Mouse (Mus musculus): ENCODE data around the gene Cfap69. TPM values are rescaled to one million over a fixed set of nuclear protein-coding genes. Genes with fewer than 3 reads are reported as not detected.

Gene Cfap69
- 3.4 and 4.0 TPM in 2 replicates for polyA plus RNA-seq (2014; fragmentation: Nextera tagmentation; extraction: Ambion mirVana)

DNA sequence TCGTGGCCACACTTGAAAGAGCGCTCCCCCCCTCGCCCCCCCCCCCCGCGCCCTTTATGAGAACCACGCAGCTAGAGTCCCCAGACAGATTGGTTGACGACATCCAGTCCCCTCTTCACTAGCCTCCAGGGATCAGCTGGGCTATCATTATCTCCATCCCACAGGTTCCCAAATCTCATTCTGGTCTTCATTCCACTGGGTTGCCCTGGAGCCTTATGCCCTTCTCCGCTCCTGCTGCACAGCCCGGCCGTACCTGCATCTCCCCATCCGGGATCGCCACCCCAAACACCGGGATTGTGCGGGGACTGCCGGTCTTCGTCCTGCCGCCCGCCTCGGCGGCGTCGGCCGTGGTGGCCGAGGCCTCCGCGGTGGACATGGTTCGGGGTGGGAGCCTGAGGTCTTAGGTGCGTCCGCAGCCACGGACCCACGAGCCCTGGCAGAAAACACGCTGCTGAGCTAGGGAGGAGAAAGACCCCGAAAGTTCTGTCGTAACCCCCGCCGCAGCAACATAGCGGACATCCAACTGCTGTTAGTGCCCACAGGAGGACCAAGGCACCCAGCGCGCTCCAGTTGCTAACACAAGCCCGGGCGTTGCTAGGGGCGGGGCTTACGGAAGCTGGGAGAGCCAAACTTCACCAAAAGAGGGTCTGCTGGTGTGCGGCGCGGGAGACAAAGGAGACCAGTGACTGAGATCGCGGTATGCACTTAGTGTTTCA is at the start of gene Cfap69:
TSS of gene Cfap69 (minus strand) at position 585 of the 716 bp plus-strand sequence.
- Histone ChIP-seq H3K9me3 (ENCODE audit: control insufficient read depth, low read depth, low read length) (no peaks in the 10 kb centered on the region), H3K4me1 (ENCODE audit: control insufficient read depth, insufficient read depth, low read length) (no peaks in the 10 kb centered on the region), H3K9ac (replicated peaks; ENCODE audit: low read depth, low read length) (peak within 1 kb of the TSS; percentile 55), H3K4me2 (replicated peaks; ENCODE audit: low read depth, low read length) (peak within 1 kb of the TSS; percentile 97), H3K4me3 (ENCODE audit: low read depth, low read length) (peak within 1 kb of the TSS; percentile 71), H3K36me3 (ENCODE audit: control insufficient read depth, insufficient read depth, low read length) (peaks cover 1% of the 10 kb centered on the region; the same call in 1 of the 2 replicates), H3K27me3 (ENCODE audit: control insufficient read depth, insufficient read depth, low read length) (no peaks in the 10 kb centered on the region), H3K27ac (ENCODE audit: low read length) (no peak within 1 kb of the TSS)
- peak; percentile 94 for ATAC-seq (ENCODE audit: insufficient number of reproducible peaks, insufficient read depth, low FRiP score, low read depth)
- under 1% methylated on average over 46 of the region's 48 CpGs for WGBS

DNA sequence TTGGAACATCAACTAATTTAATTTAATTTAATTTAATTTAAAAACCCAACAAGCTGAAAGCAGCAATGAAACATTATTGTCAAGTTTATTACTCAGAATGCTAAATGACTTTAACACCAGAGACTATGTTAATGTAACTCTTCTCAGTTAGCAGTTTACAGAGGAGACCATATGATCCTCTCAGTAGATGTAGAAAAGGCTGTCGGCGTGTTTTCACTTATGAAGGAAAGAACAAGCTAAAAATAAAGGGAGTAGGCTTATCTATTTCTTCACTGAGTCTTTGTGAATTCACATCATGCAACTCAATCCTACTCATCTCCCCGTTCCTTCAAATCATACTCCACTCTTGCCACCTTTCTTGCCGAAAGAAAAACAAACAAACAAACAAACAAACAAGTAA is 47.0 kb upstream of the Cfap69 start:
- H3K4me2 ChIP-seq (replicated peaks; ENCODE audit: low read depth, low read length) = no peak overlapping the region
- no peak overlapping the region for H3K27ac ChIP-seq (ENCODE audit: low read length)
- no peaks in the 10 kb centered on the region for H3K36me3 ChIP-seq (ENCODE audit: control insufficient read depth, insufficient read depth, low read length)
- H3K27me3 ChIP-seq (ENCODE audit: control insufficient read depth, insufficient read depth, low read length) = no peaks in the 10 kb centered on the region
- no peak for ATAC-seq (ENCODE audit: insufficient number of reproducible peaks, insufficient read depth, low FRiP score, low read depth)
- no peak overlapping the region for H3K9ac ChIP-seq (replicated peaks; ENCODE audit: low read depth, low read length)
- WGBS = 75% methylated on average over 4 of the region's 4 CpGs
- H3K4me1 ChIP-seq (ENCODE audit: control insufficient read depth, insufficient read depth, low read length) = no peaks in the 10 kb centered on the region
- no peaks in the 10 kb centered on the region for H3K9me3 ChIP-seq (ENCODE audit: control insufficient read depth, low read depth, low read length)
- H3K4me3 ChIP-seq (ENCODE audit: low read depth, low read length) = no peak overlapping the region

GRCm38 (mm10) chr5:5707341-5708278 is 43.6 kb upstream of the Cfap69 start:
- H3K9me3 ChIP-seq (ENCODE audit: control insufficient read depth, low read depth, low read length) = no peaks in the 10 kb centered on the region
- peak overlapping the region; percentile 15; the same call in 1 of the 2 replicates for H3K4me2 ChIP-seq (replicated peaks; ENCODE audit: low read depth, low read length)
- H3K4me3 ChIP-seq (ENCODE audit: low read depth, low read length) = no peak overlapping the region
- H3K4me1 ChIP-seq (ENCODE audit: control insufficient read depth, insufficient read depth, low read length) = no peaks in the 10 kb centered on the region
- H3K36me3 ChIP-seq (ENCODE audit: control insufficient read depth, insufficient read depth, low read length) = no peaks in the 10 kb centered on the region
- WGBS = 43% methylated on average over 13 of the region's 13 CpGs
- ATAC-seq (ENCODE audit: insufficient number of reproducible peaks, insufficient read depth, low FRiP score, low read depth) = no peak
- H3K9ac ChIP-seq (replicated peaks; ENCODE audit: low read depth, low read length) = no peak overlapping the region
- H3K27me3 ChIP-seq (ENCODE audit: control insufficient read depth, insufficient read depth, low read length) = no peaks in the 10 kb centered on the region
- H3K27ac ChIP-seq (ENCODE audit: low read length) = peak overlapping the region; percentile 44; the same call in 1 of the 2 replicates

DNA sequence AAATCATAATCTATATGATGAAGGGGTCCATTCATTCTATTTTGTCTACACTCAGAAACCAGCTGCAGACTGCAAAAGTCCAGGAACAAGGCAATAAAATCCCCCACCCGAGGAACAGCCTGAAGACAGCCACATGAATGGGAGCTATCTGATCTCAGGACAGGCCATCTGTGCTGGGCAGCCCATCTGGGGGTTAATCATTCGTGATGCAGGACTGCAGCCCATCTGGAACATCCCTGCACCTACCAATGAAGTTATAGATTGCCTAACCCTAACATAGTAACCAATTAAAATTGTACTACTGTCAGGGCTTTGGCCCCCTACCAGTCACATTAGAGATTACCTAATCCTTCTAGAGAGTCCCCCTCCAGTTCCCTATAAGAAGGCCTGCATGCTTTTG is 41.0 kb upstream of the Cfap69 start:
- Histone ChIP-seq H3K27me3 (ENCODE audit: control insufficient read depth, insufficient read depth, low read length) (no peaks in the 10 kb centered on the region), H3K4me1 (ENCODE audit: control insufficient read depth, insufficient read depth, low read length) (no peaks in the 10 kb centered on the region), H3K4me2 (replicated peaks; ENCODE audit: low read depth, low read length) (no peak overlapping the region), H3K4me3 (ENCODE audit: low read depth, low read length) (no peak overlapping the region), H3K36me3 (ENCODE audit: control insufficient read depth, insufficient read depth, low read length) (no peaks in the 10 kb centered on the region), H3K27ac (ENCODE audit: low read length) (no peak overlapping the region), H3K9ac (replicated peaks; ENCODE audit: low read depth, low read length) (no peak overlapping the region), H3K9me3 (ENCODE audit: control insufficient read depth, low read depth, low read length) (no peaks in the 10 kb centered on the region)
- 61% methylated on average over 2 of the region's 2 CpGs for WGBS
- no peak for ATAC-seq (ENCODE audit: insufficient number of reproducible peaks, insufficient read depth, low FRiP score, low read depth)

- Histone ChIP-seq H3K9ac (replicated peaks; ENCODE audit: low read depth, low read length) (no peak overlapping the region), H3K36me3 (ENCODE audit: control insufficient read depth, insufficient read depth, low read length) (no peaks in the 10 kb centered on the region), H3K4me2 (replicated peaks; ENCODE audit: low read depth, low read length) (no peak overlapping the region), H3K4me3 (ENCODE audit: low read depth, low read length) (no peak overlapping the region), H3K27me3 (ENCODE audit: control insufficient read depth, insufficient read depth, low read length) (no peaks in the 10 kb centered on the region), H3K9me3 (ENCODE audit: control insufficient read depth, low read depth, low read length) (no peaks in the 10 kb centered on the region), H3K27ac (ENCODE audit: low read length) (no peak overlapping the region), H3K4me1 (ENCODE audit: control insufficient read depth, insufficient read depth, low read length) (no peaks in the 10 kb centered on the region)
- no peak for ATAC-seq (ENCODE audit: insufficient number of reproducible peaks, insufficient read depth, low FRiP score, low read depth)
- whole genome bisulfite sequencing = 84% methylated on average over 2 of the region's 2 CpGs
These were observed 36.3 kb upstream of the Cfap69 start for GRCm38 (mm10) chr5:5700386-5700785.

GRCm38 (mm10) chr5:5698830-5699229 is 34.8 kb upstream of the Cfap69 start:
- Histone ChIP-seq H3K36me3 (ENCODE audit: control insufficient read depth, insufficient read depth, low read length) (no peaks in the 10 kb centered on the region), H3K4me1 (ENCODE audit: control insufficient read depth, insufficient read depth, low read length) (no peaks in the 10 kb centered on the region; the same call in 1 of the 2 replicates), H3K4me2 (replicated peaks; ENCODE audit: low read depth, low read length) (no peak overlapping the region), H3K27ac (ENCODE audit: low read length) (no peak overlapping the region), H3K9ac (replicated peaks; ENCODE audit: low read depth, low read length) (no peak overlapping the region), H3K9me3 (ENCODE audit: control insufficient read depth, low read depth, low read length) (no peaks in the 10 kb centered on the region), H3K27me3 (ENCODE audit: control insufficient read depth, insufficient read depth, low read length) (no peaks in the 10 kb centered on the region), H3K4me3 (ENCODE audit: low read depth, low read length) (no peak overlapping the region)
- ATAC-seq (ENCODE audit: insufficient number of reproducible peaks, insufficient read depth, low FRiP score, low read depth) = no peak
- WGBS = 57% methylated on average over 3 of the region's 3 CpGs

GRCm38 (mm10) chr5:5695401-5695942 is 31.4 kb upstream of the Cfap69 start:
- Histone ChIP-seq H3K27ac (ENCODE audit: low read length) (no peak overlapping the region), H3K9me3 (ENCODE audit: control insufficient read depth, low read depth, low read length) (no peaks in the 10 kb centered on the region), H3K4me2 (replicated peaks; ENCODE audit: low read depth, low read length) (no peak overlapping the region), H3K4me1 (ENCODE audit: control insufficient read depth, insufficient read depth, low read length) (no peaks in the 10 kb centered on the region; the same call in 1 of the 2 replicates), H3K9ac (replicated peaks; ENCODE audit: low read depth, low read length) (no peak overlapping the region), H3K4me3 (ENCODE audit: low read depth, low read length) (no peak overlapping the region), H3K36me3 (ENCODE audit: control insufficient read depth, insufficient read depth, low read length) (no peaks in the 10 kb centered on the region), H3K27me3 (ENCODE audit: control insufficient read depth, insufficient read depth, low read length) (no peaks in the 10 kb centered on the region)
- WGBS = 85% methylated on average over 5 of the region's 5 CpGs
- no peak for ATAC-seq (ENCODE audit: insufficient number of reproducible peaks, insufficient read depth, low FRiP score, low read depth)

DNA sequence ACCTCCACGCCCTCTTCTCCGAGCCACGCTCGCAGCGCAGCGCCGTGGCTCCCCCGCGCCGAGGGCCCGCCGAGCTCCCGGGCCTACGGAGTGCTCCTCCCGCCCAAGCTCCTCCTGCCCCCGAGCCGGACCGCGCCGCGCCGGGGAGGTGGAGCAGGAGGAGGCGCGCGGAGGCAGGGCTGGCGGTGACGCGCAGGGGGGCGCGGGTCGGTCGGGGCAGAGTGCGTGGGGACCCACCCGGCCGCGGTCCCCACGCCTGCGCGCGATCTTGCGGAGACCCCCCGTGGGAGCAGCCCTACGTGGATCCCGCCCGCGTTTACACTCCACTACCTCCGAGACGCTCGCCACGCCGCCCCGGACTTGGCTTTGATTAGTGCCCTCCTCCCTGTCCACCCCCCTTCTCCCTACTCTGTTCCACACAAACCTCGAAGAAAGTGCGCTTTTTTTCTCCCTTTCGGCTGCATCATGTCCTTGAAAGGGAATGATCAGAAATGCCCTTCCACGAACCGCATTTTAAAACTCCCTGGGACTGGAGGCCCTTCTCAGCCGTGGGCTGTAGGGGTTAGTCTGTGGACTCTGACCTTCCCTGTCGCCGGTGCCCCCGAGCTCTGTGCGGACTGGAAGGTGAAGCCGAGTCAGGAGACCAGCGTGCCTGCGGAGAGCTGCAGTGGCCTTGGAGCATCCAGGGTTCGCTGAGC is 30.1 kb upstream of the Cfap69 start, which contains the start of gene Steap2:
TSS of gene Steap2 (minus strand) at position 623 of the 698 bp plus-strand sequence.
- no peaks in the 10 kb centered on the region; the same call in 1 of the 2 replicates for H3K4me1 ChIP-seq (ENCODE audit: control insufficient read depth, insufficient read depth, low read length)
- WGBS = 1% methylated on average over 60 of the region's 66 CpGs
- no peaks in the 10 kb centered on the region for H3K9me3 ChIP-seq (ENCODE audit: control insufficient read depth, low read depth, low read length)
- no peaks in the 10 kb centered on the region for H3K36me3 ChIP-seq (ENCODE audit: control insufficient read depth, insufficient read depth, low read length)
- H3K4me2 ChIP-seq (replicated peaks; ENCODE audit: low read depth, low read length) = peak within 1 kb of the TSS; percentile 80
- peak; percentile 91 for ATAC-seq (ENCODE audit: insufficient number of reproducible peaks, insufficient read depth, low FRiP score, low read depth)
- H3K27ac ChIP-seq (ENCODE audit: low read length) = peak within 1 kb of the TSS; percentile 44; the same call in 1 of the 2 replicates
- H3K27me3 ChIP-seq (ENCODE audit: control insufficient read depth, insufficient read depth, low read length) = no peaks in the 10 kb centered on the region
- H3K9ac ChIP-seq (replicated peaks; ENCODE audit: low read depth, low read length) = peak within 1 kb of the TSS; percentile 80
- peak within 1 kb of the TSS; percentile 76 for H3K4me3 ChIP-seq (ENCODE audit: low read depth, low read length)

Data from stomach, embryonic 14.5 days (tissue).